Mouse (Mus musculus): ENCODE results near the gene Map3k13. TPM values are rescaled to one million over a fixed set of nuclear protein-coding genes. Genes with fewer than 3 reads are reported as not detected.

Map3k13 gene
- 3.5 TPM in 2 replicates for polyA plus RNA-seq (2014; fragmentation: Nextera tagmentation; extraction: Ambion mirVana)

GRCm38 (mm10) chr16:21793875-21794696 is at the start of gene Map3k13:
Map3k13 (plus strand) TSS chr16:21794346.
- 2% methylated on average over 47 of the region's 47 CpGs for WGBS
- peak; percentile 100 for ATAC-seq (replicated peaks; ENCODE audit: low FRiP score)
- H3K27me3 ChIP-seq (ENCODE audit: control insufficient read depth, insufficient read depth, low read length) = no peaks in the 10 kb centered on the region
- H3K4me2 ChIP-seq (ENCODE audit: low read depth, low read length, severe bottlenecking) = peak within 1 kb of the TSS; percentile 86
- peak within 1 kb of the TSS; percentile 77 for H3K4me3 ChIP-seq (ENCODE audit: low read depth, low read length)
- H3K9ac ChIP-seq (ENCODE audit: low read length) = peak within 1 kb of the TSS; percentile 77
- H3K9me3 ChIP-seq (ENCODE audit: control insufficient read depth, low read length) = no peaks in the 10 kb centered on the region
- H3K36me3 ChIP-seq (ENCODE audit: control insufficient read depth, insufficient read depth, low read length) = no peaks in the 10 kb centered on the region
- DNase-seq (ENCODE audit: low spot score) = peak; percentile 97
- H3K4me1 ChIP-seq (replicated peaks; ENCODE audit: control insufficient read depth, insufficient read depth, low read length) = no peaks in the 10 kb centered on the region
- peak within 1 kb of the TSS; percentile 84 for H3K27ac ChIP-seq (ENCODE audit: low read depth, low read length)

- WGBS = 80% methylated on average over 1 of the region's 1 CpGs
- H3K9me3 ChIP-seq (ENCODE audit: control insufficient read depth, low read length) = no peaks in the 10 kb centered on the region
- H3K4me2 ChIP-seq (ENCODE audit: low read depth, low read length, severe bottlenecking) = no peak overlapping the region
- DNase-seq (ENCODE audit: low spot score) (no peak), ATAC-seq (replicated peaks; ENCODE audit: low FRiP score) (no peak)
- no peaks in the 10 kb centered on the region for H3K27me3 ChIP-seq (ENCODE audit: control insufficient read depth, insufficient read depth, low read length)
- H3K27ac ChIP-seq (ENCODE audit: low read depth, low read length) = no peak overlapping the region
- no peak overlapping the region for H3K9ac ChIP-seq (ENCODE audit: low read length)
- no peaks in the 10 kb centered on the region for H3K36me3 ChIP-seq (ENCODE audit: control insufficient read depth, insufficient read depth, low read length)
- H3K4me1 ChIP-seq (replicated peaks; ENCODE audit: control insufficient read depth, insufficient read depth, low read length) = no peaks in the 10 kb centered on the region
- no peak overlapping the region for H3K4me3 ChIP-seq (ENCODE audit: low read depth, low read length)
These were observed 35.7 kb upstream of the Map3k13 start for GRCm38 (mm10) chr16:21758447-21758846.

- DNase-seq (ENCODE audit: low spot score) = no peak
- no peak for ATAC-seq (replicated peaks; ENCODE audit: low FRiP score)
- Histone ChIP-seq H3K4me1 (replicated peaks; ENCODE audit: control insufficient read depth, insufficient read depth, low read length) (no peaks in the 10 kb centered on the region), H3K27ac (ENCODE audit: low read depth, low read length) (no peak overlapping the region), H3K9ac (ENCODE audit: low read length) (no peak overlapping the region), H3K9me3 (ENCODE audit: control insufficient read depth, low read length) (no peaks in the 10 kb centered on the region), H3K4me3 (ENCODE audit: low read depth, low read length) (no peak overlapping the region), H3K36me3 (ENCODE audit: control insufficient read depth, insufficient read depth, low read length) (no peaks in the 10 kb centered on the region), H3K27me3 (ENCODE audit: control insufficient read depth, insufficient read depth, low read length) (no peaks in the 10 kb centered on the region), H3K4me2 (ENCODE audit: low read depth, low read length, severe bottlenecking) (no peak overlapping the region)
- WGBS = 84% methylated on average over 3 of the region's 3 CpGs
These were observed 25.9 kb upstream of the Map3k13 start for GRCm38 (mm10) chr16:21768255-21768654.

- 76% methylated on average over 5 of the region's 5 CpGs for WGBS
- ATAC-seq (replicated peaks; ENCODE audit: low FRiP score) (no peak), DNase-seq (ENCODE audit: low spot score) (no peak)
- Histone ChIP-seq H3K9me3 (ENCODE audit: control insufficient read depth, low read length) (no peaks in the 10 kb centered on the region), H3K36me3 (ENCODE audit: control insufficient read depth, insufficient read depth, low read length) (no peaks in the 10 kb centered on the region), H3K9ac (ENCODE audit: low read length) (no peak overlapping the region), H3K4me2 (ENCODE audit: low read depth, low read length, severe bottlenecking) (no peak overlapping the region), H3K27me3 (ENCODE audit: control insufficient read depth, insufficient read depth, low read length) (no peaks in the 10 kb centered on the region), H3K4me1 (replicated peaks; ENCODE audit: control insufficient read depth, insufficient read depth, low read length) (no peaks in the 10 kb centered on the region), H3K4me3 (ENCODE audit: low read depth, low read length) (no peak overlapping the region), H3K27ac (ENCODE audit: low read depth, low read length) (no peak overlapping the region)
These were observed 24.5 kb upstream of the Map3k13 start for GRCm38 (mm10) chr16:21769667-21770066.

GRCm38 (mm10) chr16:21774725-21775124 is 19.4 kb upstream of the Map3k13 start:
- Histone ChIP-seq H3K36me3 (ENCODE audit: control insufficient read depth, insufficient read depth, low read length) (no peaks in the 10 kb centered on the region), H3K9ac (ENCODE audit: low read length) (no peak overlapping the region), H3K4me3 (ENCODE audit: low read depth, low read length) (no peak overlapping the region), H3K4me1 (replicated peaks; ENCODE audit: control insufficient read depth, insufficient read depth, low read length) (no peaks in the 10 kb centered on the region), H3K9me3 (ENCODE audit: control insufficient read depth, low read length) (no peaks in the 10 kb centered on the region), H3K4me2 (ENCODE audit: low read depth, low read length, severe bottlenecking) (no peak overlapping the region), H3K27ac (ENCODE audit: low read depth, low read length) (no peak overlapping the region), H3K27me3 (ENCODE audit: control insufficient read depth, insufficient read depth, low read length) (no peaks in the 10 kb centered on the region)
- no peak for DNase-seq (ENCODE audit: low spot score)
- ATAC-seq (replicated peaks; ENCODE audit: low FRiP score) = no peak
- 89% methylated on average over 4 of the region's 4 CpGs for WGBS

- Histone ChIP-seq H3K4me3 (ENCODE audit: low read depth, low read length) (peak overlapping the region; percentile 22; the same call in 1 of the 2 replicates), H3K4me2 (ENCODE audit: low read depth, low read length, severe bottlenecking) (peak overlapping the region; percentile 39; the same call in 1 of the 2 replicates), H3K27me3 (ENCODE audit: control insufficient read depth, insufficient read depth, low read length) (no peaks in the 10 kb centered on the region), H3K36me3 (ENCODE audit: control insufficient read depth, insufficient read depth, low read length) (no peaks in the 10 kb centered on the region), H3K9me3 (ENCODE audit: control insufficient read depth, low read length) (no peaks in the 10 kb centered on the region), H3K9ac (ENCODE audit: low read length) (peak overlapping the region; percentile 12; the same call in 1 of the 2 replicates), H3K27ac (ENCODE audit: low read depth, low read length) (no peak overlapping the region), H3K4me1 (replicated peaks; ENCODE audit: control insufficient read depth, insufficient read depth, low read length) (no peaks in the 10 kb centered on the region)
- 43% methylated on average over 3 of the region's 3 CpGs for WGBS
- no peak for DNase-seq (ENCODE audit: low spot score)
- no peak for ATAC-seq (replicated peaks; ENCODE audit: low FRiP score)
These were observed 15.8 kb upstream of the Map3k13 start for GRCm38 (mm10) chr16:21778293-21778866.

- Histone ChIP-seq H3K27ac (ENCODE audit: low read depth, low read length) (no peak overlapping the region), H3K27me3 (ENCODE audit: control insufficient read depth, insufficient read depth, low read length) (no peaks in the 10 kb centered on the region), H3K4me2 (ENCODE audit: low read depth, low read length, severe bottlenecking) (no peak overlapping the region), H3K4me1 (replicated peaks; ENCODE audit: control insufficient read depth, insufficient read depth, low read length) (no peaks in the 10 kb centered on the region), H3K9ac (ENCODE audit: low read length) (no peak overlapping the region), H3K4me3 (ENCODE audit: low read depth, low read length) (no peak overlapping the region), H3K9me3 (ENCODE audit: control insufficient read depth, low read length) (no peaks in the 10 kb centered on the region), H3K36me3 (ENCODE audit: control insufficient read depth, insufficient read depth, low read length) (no peaks in the 10 kb centered on the region)
- DNase-seq (ENCODE audit: low spot score) (no peak), ATAC-seq (replicated peaks; ENCODE audit: low FRiP score) (no peak)
- 90% methylated on average over 4 of the region's 4 CpGs for WGBS
These were observed 15.0 kb upstream of the Map3k13 start for GRCm38 (mm10) chr16:21779149-21779548.

- WGBS = 73% methylated on average over 3 of the region's 3 CpGs
- Histone ChIP-seq H3K27ac (ENCODE audit: low read depth, low read length) (no peak overlapping the region), H3K4me1 (replicated peaks; ENCODE audit: control insufficient read depth, insufficient read depth, low read length) (no peaks in the 10 kb centered on the region), H3K9me3 (ENCODE audit: control insufficient read depth, low read length) (no peaks in the 10 kb centered on the region), H3K36me3 (ENCODE audit: control insufficient read depth, insufficient read depth, low read length) (no peaks in the 10 kb centered on the region), H3K4me2 (ENCODE audit: low read depth, low read length, severe bottlenecking) (no peak overlapping the region), H3K9ac (ENCODE audit: low read length) (no peak overlapping the region), H3K4me3 (ENCODE audit: low read depth, low read length) (no peak overlapping the region), H3K27me3 (ENCODE audit: control insufficient read depth, insufficient read depth, low read length) (no peaks in the 10 kb centered on the region)
- DNase-seq (ENCODE audit: low spot score) = no peak
- no peak for ATAC-seq (replicated peaks; ENCODE audit: low FRiP score)
These were observed 12.9 kb upstream of the Map3k13 start for GRCm38 (mm10) chr16:21781277-21781676.
